Mouse (Mus musculus) layer of hippocampus, adult 11-12 months (tissue): ENCODE data around the gene Acss1.

ENCODE experiments used
- DNase-seq: peaks from one replicate; pipeline ENCODE4 v3.0.0; 2022; ENCODE audit warnings: low spot score

The Acss1 gene

DNA sequence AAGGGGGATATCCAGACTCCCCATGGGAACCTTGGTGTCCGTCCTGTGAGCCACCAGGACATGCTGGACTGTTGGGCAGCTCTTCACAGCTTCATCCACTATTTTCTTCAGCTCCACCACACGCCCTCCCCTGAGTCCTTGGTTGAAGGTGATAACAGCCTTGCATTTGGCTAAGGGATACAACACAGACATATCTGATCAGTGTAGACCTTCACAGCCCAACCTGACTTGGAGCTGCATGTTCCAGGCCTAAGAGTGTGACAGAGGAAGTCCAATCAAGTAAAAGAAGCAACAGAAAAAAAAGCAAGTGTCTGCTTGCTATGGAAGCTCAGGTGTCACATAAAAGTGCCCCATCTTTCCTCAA lies 29.9 kb downstream of the Acss1 start:
- DNase-seq, result no peak

DNA sequence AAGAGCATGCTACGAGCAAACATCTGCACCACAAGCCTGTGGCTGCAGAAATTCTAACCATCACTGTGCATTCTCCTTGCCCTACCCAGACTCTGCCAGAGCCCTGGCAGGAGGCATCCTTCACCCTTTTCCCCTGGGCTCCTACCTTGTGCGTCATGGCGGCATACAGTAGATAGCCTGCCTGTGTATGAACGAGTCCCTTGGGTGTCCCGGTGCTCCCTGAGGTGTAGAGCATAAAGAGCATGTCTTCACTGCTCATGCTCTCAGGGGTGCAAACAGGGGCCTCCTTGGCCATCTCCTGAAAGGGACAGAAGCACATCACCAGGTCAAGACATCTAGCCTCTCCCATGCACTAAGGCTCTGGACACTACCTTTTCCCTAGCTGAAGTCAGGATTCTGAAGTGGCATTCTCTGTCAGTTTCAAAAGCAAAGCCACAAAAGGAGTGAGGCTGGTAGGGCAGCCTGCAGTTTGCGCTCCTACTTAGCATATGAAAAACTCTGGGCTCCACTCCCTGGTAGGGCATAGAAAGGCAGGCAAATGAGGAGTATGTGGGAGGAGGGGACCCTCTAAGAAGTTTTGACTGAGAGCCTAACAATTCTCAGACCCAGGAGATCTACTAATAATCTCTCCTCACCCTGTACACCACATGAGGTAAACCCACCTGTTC lies 30.5 kb downstream of the Acss1 start:
- DNase-seq, result no peak

DNA sequence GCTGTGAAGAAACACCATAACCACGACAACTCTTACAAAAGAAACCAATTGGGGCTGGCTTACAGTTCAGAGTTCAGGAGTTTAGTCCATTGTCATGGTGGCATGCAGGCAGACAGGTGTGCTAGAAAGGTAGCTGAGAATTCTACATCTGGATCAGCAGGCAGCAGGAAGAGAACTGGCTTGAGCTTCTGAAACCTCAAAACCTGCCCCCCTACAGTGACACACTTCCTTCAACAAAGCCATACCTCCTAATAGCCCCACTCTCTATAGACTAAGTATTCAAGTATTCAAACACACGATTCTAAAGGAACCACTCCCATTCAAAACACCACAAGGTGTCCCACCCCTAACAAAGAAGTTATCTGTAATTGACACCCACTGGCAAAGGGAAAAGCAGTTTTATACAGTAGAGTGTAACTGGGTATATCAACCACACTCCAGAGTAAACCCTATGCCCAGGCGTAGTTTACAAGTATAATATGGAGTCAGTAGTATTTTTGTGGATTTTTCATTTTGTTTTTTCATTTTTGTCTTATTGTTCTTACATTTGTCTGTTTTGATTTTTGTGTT lies 32.3 kb downstream of the Acss1 start:
- no peak for DNase-seq

DNA sequence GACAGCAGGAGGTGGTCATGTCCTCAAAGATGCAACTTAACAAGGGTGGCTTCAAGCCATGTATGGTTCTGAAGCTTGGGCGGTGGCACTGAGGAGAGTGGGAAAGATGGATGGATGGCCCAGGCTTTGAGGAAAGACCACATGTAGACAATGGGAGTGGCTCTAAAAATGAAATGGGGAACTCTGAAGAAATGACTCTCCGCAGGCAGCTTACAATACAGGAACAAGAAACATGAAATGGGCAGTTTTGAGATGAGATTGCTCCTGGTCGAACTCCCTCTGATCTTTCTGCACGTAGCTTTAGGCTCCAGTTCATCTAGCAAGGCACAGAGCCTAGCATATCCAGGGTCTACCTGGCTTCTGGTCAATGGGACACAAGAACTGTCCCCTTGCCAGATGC lies 39.0 kb downstream of the Acss1 start:
- no peak for DNase-seq

DNA sequence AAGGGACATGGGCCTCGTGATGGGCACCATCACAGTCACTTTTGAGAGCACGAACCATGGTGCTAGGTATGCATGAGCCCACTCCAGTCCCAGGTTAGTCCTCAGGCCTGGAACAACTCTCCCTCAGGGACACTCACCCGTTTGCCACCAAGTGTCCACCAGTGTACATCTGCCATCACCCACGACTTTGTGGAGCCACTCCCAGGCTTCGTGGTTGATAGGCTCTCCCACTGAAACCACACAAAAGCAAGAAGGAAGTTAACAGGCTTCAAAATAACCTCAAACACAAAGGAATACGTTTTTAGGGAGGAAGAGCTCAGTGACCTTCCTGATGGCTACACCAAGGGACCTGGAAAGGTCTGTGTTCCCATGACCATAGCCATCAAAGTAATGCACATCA lies 41.2 kb downstream of the Acss1 start:
- no peak for DNase-seq

DNA sequence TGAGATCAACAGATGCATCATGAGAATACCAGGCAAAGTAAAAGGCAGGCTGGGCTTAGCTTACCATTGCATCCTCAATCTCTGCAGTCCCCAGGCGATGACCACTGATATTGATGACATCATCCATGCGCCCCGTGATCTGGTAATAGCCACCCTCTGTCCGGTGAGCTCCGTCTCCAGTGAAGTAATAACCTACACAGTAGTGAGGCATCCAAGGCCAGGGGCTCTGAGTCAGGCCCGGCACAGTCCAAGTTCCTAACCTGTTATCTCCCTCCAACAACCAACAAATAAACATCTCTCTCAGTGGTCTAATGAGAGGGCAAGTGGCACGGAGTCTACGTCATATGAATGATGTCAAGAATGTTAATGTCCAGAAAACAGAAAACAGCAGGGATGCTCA lies 43.4 kb downstream of the Acss1 start:
- DNase-seq, result no peak

DNA sequence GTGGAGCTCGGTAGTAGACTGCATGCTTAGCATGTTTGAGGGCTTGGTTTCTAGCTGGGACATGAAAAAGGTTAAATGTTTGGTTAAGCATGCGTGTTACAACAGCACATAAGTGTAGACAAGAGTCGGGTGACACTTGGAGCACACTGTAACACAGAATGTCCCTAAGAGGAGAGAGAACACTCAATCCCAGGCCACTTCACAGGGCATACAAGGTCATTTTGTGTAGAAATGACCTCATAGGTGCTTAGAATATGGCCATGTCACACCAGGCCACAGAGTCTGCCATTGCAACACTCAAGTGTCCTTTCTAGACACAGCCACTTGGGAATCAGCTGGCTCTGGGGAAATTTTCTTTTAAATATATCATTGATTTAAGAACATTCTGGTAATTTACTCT lies 44.3 kb downstream of the Acss1 start:
- no peak for DNase-seq

DNA sequence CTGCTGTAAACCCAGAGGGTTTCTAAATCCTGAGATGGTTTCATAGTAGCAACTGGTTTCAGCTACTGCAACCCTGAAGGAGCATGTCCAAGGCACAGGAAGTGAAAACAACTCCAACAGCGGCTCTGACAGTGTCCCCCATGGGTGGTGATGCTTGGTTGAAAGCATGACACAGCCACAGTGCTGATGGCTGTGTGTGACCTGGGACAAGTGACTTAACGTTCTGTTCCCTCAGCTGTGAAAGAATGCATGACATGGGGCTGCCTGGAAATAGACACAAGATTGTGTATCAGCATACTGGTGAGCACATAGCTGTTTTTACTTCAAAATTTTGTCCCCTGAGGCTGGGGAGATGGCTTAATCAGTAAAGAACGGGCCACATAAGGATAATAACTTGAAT lies 46.6 kb downstream of the Acss1 start:
- DNase-seq, result no peak

DNA sequence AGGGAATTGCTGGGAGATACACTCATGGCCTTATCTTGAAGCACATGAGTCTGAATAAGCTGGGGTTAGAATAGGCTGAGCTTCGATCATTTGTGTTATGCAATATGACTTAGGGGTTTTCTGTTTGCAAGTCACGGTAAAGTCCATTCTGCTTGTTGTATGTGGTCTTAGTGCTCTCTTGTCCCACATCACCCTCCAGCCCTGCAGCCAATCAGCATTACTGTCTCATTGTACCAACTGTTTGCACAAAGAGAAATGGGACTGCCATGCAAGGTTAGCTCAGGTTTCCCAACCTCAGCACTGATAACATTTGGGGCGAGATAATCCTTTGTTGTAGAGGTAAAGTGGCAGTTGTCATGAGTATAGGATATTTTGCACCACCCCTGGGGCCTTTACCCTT lies 58.2 kb downstream of the Acss1 start:
- DNase-seq, result no peak

DNA sequence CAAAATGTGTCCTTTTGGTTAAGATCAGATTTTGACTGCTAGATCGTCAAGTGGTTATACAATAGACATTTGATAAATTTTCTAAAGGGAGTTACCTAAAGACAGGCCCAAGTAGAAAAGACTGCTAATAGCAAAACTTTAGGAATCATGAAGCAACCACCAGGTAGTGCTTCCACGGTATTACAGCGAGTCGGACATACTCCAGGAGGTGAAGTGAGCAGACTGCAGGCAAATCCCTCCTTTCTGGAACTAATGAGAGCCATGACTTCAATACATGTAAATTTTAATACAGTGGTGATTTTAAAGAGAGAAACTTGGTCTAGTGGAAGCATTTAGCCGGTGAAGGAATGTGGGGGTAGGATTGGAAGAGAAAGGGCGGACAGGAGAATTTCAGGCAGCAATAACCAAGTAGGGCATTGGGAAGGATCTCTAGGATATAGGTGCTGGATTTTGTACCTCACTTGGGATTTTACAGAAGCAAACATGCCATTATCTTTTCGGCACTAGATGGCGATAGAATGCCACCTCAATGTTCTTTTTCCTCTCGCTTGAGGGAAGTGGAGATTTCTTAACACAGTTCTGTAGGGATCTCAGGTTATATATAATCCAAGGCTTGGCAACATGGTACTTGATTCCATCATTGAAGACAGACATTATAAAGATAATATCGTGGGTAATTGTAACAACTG lies 59.3 kb downstream of the Acss1 start:
- DNase-seq, result peak; percentile 84

DNA sequence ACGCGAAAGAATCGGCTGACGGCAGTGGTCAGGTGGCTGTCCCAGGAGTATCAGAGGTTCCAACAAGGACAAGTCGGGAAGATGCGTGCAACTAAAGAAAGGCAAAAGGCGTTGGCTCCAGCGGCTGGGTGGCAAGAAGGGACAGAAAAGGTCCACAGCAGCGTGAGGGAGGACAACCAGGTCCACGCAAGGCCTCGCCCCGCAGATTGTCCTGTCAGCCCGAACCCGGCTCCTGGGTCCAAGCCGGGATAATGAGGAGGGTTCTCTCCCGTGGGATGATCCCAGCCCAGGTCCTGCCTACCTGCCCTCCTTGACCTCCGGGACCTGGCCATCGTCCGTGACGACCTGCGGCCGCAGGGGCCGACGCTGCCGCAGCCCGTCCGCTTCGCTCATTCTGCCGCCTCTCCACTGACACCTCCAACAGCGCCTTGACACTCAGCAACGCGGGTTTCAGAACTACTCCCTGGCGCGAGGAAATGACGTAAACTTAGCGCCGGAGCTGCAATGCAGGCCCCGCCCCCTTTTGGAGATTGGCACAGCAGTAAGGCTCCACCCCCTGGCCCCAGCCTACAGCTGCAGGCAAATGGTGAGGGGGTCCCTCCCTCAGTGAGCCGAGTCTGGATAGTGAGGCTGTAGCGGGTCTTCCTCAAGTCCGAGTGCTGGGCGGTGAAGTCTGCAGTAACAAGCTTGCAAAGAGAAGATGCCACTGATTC lies 60.1 kb downstream of the Acss1 start, which contains the start of gene Apmap:
TSS of gene Apmap (minus strand) at position 481 of the 713 bp plus-strand sequence.
- peak; percentile 97 for DNase-seq

DNA sequence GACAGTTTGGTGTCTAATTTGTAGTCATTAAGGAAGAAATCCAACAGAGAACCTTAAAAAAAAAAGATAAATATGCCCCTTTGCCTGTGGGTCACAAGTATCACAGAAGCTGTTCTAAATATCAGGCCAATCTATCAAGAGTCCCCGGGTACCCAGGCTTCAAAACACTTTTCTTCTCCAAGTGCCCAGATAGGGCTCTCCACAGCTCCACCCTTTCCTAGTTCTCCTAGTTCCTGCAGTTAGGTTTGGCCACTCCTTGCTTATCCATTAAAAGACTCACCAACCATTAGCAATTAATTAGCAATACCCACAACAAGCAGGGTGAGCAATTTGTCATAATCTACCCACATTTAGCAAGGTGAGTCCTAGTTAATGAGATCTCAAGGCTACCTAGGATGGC lies 61.2 kb downstream of the Acss1 start:
- no peak for DNase-seq

DNA sequence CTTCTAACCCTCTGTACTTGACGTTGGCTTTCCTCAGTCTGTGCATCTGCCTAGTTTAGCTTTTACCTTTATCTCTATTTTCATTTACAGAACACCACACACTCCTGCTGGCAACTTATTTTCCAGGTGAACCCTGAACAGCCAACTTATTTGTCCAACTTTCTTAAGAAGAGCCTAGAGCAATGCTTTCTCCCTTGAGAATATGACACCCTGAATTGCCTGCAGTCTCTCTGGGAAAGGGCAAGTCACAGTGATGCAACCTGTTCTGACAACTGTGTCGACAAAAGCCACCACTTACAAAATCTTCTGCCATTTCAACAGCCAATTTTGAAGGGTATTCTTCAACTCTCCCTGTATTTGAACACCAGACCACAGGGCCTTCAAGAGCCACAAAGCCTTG lies 63.5 kb downstream of the Acss1 start:
- no peak for DNase-seq

DNA sequence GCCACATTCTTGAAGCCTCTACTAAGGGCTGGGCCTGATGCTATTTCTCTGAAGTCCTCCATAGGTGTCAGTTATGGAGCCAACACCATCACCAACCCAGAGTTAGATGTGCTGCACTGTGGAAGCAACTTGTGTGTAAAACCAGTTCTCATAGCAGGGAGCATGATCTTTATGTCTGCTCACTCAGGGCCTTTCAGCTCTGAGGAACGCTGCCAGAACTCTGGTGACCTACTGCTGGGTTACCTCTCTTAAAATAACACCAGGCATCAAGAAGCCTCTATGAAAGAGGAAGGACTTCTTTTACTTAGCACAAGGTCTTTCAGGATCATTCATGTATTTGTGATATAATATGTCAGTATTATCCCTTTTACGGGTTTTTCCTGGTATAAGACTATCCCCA lies 66.1 kb downstream of the Acss1 start:
- no peak for DNase-seq

DNA sequence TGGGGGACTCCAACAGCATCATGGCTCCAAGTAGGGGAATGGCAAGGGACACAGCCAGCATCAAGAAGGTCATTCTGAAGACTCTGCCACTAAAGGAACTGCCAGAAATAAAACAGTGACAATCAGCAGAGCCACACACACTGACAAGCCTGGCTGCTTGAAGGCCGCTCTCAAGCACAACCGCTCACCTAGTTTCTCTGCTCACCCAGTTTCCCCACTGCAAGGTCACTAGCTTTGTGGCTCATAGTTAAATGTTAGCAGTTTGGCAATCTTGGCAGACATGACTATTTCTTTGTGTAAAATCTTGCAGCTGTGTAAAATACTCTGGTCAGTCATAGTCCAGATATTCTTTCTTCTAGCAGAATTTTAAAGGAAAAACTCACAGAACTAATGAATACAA lies 68.0 kb downstream of the Acss1 start:
- no peak for DNase-seq

DNA sequence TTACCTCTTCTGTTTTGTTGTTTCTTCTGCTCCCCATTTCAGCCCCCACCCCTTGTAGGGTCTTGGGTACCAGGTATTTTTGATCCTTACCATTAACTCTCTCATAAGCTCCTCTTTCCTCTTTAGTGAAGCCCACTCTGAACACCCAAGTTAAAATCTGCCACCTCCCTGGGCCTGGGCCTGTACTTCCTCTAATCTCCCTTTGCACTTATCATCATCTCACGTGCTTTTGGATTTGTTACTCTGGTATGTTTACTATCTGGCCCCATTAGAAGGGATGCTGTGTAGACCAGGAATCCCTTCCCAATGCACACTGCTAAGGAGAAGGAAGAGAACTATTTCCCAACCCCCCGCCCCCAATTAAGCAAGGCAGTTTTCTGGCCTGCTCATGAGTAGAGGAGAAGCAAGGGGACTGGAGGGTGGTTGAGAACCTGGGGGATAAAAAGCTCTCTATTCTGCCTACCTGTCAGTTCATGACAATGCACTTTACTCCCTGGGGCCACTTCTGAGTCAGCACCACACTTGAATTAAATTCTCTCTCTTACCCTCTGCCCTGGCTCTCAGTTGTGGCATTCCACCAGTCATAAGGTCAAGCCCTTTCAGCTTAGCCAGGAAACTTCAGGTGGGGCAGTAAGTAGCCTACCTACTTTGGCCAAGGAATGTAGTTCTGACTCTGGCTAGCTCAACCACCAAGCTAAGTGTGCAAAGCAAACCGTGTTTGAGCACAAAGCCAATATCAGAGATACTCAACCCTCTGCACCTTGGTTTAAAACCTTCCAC lies 72.7 kb downstream of the Acss1 start:
- DNase-seq, result no peak

DNA sequence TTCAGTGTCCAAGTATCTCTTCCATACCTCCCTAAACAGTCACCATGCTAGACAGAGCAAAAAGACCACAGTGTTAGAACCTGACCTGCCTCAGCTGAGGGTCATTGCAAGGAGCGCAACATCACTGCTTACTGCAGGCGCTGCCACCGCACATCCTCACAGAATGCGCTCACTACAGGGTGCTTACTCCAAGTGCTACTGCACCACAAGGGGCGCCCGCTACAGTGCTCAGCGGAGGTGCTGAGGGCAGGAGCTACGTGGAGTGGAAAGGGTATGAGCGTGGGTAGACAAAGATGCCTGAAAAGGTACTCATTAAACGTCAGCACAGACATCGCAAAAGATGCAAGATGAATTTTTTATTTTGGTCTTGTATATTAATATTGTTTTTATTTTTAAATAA lies 79.2 kb downstream of the Acss1 start:
- no peak for DNase-seq

DNA sequence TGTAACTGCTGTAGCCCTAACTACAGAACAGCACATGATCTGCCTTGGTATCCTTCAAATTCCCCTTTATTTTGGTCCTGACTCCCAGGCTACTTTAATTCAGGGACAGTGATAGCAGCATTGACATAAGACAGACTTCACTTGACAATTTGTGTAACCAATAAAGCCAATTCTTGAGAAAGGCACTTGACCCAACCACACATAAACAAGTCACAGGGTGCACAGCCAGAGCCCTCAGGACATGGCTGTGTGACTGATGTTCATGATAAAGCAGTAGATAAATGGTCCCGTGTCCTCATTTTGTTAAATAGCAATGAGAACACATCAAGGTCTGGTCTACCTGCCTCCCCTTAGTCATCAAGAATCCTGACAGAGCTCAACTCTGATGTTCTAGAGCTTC lies 88.7 kb downstream of the Acss1 start:
- DNase-seq, result no peak

DNA sequence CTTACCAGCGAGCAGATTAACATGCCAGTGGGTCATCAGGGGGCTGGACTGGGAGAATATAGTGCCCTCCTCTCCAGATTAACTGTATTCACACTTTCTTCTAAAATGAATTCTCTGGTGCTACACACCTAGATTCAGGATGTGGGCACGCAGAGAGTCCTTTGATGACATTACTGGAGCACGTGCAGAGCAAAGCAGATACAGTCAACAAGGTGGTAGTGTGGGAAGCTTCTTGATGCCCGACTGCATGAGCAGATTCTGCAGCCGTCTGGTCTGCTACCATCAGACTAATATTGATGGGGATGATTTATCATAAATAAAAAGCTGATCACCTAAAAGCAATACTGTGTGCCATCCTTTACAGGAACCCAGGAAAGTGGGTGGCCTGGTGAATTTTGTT lies 89.7 kb downstream of the Acss1 start:
- DNase-seq, result no peak

DNA sequence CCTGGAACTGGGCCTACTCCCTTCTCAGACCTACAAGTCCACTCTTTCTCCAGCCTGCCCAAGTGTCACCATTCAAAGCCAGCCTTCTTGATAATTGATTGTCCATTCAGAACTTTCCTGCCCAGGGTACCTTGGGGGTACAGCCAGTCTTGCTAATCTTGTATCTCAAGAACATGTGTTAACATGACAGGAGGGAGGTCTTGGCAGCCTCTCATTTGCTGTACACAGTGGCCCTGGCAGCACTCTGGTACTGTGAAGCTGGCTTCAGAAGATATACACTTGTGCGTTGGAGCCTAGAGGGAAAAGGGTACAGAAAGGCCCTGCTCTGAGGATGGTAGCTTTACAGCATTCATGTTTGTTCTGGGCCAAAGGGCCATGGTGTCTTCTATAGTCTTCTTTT lies 92.0 kb downstream of the Acss1 start:
- DNase-seq, result no peak

DNA sequence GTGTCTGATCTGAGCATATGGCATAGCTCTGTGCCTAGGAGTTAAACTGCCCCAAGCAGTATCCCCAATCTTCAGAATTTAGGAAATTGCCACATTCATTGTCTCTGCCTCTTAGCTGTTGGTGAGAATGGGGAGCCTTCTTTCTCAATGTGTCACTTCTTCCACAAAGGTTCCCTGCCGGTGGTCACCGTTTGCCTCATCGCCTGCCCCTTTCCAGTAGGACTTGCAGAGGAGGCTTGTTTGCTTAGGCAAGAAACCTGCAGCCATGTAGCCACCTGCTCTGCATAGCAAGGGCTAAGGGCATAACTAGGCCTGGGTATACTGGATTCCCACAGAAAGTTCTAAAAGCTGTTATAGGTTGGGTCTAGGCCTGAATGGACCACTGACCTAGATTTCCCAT lies 95.8 kb downstream of the Acss1 start:
- DNase-seq, result no peak

DNA sequence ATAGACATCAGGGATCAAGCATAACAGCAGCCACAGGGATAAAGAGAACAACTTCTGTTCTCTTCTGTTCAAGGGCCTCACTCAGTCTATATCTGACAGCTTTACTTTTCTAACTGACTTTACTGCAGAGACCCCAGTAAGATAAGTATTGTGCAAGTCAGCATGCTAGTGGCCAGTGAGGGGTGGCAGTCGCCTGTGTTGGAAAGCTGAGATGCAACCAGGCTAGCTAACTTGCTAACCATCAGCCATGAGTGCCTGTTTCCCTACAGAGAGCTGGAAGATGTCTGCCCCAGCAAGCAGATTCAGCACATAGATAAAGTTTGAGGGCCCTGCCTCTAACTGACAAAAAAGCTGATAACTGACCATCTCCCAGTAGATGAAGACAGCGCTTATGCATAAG lies 97.5 kb downstream of the Acss1 start:
- no peak for DNase-seq
